Mouse (Mus musculus) megakaryocyte, embryonic 14.5 days (primary cell): ENCODE results near the gene Olfr70.

Experiments
- FLI1 ChIP-seq: IDR thresholded peaks from 2 replicates; pipeline ENCODE4 v1.6.1; 2012; ENCODE audit warnings: low read length, inconsistent platforms, mixed read lengths
- GATA1 ChIP-seq: IDR thresholded peaks from 3 replicates; pipeline ENCODE4 v1.6.1; 2012; ENCODE audit warnings: mixed read lengths, low read length, inconsistent platforms, borderline replicate concordance

GRCm38 (mm10) chr4:43655656-43656338, 44.8 kb downstream of the Olfr70 start:
- no peak for TF ChIP-seq GATA1
- TF ChIP-seq FLI1, result no peak
